ENCODE assay signal across 35 mouse cellular contexts in genomic region chr7:130897201-130897600, GRCm38 (mm10). TPM values are rescaled to one million over a fixed set of nuclear protein-coding genes. Genes with fewer than 3 reads are reported as not detected.
"Had no signal": no experiment of that assay in that cellular context is flagged by ENCODE, and none has a peak within 500 bp of the region (broad histone marks: within the 10 kb centered on the region; RNA-seq: fewer than 3 reads in every experiment).

No protein-coding gene starts in this region.

- H3K27ac ChIP-seq: heart, embryonic 10.5 days; heart, embryonic 13.5 days; heart, embryonic 15.5 days; hindbrain, embryonic 10.5 days; hindbrain, embryonic 12.5 days; hindbrain, embryonic 13.5 days; hindbrain, embryonic 14.5 days; hindbrain, embryonic 15.5 days; hindbrain, postnatal 0 days; intestine, embryonic 15.5 days; kidney, embryonic 15.5 days; kidney, postnatal 0 days had no signal

- DNase-seq: heart, postnatal 10 days; heart, postnatal 14 days; heart, postnatal 36 days; heart, postnatal 4 days; kidney, adult 11 months; kidney, adult 18-20 months; kidney, adult 2 months; kidney, adult 8-10 months; kidney, adult 9 months; kidney, postnatal 10 days; kidney, postnatal 14 days; kidney, postnatal 25 days; kidney, postnatal 36 days; kidney, postnatal 4 days; layer of hippocampus, adult 9-11 months; layer of hippocampus, postnatal 36 days had no signal

- H3K4me1 ChIP-seq: heart, embryonic 10.5 days; heart, embryonic 12.5 days; heart, embryonic 13.5 days; heart, embryonic 15.5 days; hindbrain, embryonic 10.5 days; hindbrain, embryonic 12.5 days; hindbrain, embryonic 13.5 days; hindbrain, embryonic 15.5 days; intestine, embryonic 15.5 days had no signal

- H3K9ac ChIP-seq: heart, embryonic 12.5 days; heart, embryonic 13.5 days; heart, embryonic 15.5 days; hindbrain, embryonic 12.5 days; hindbrain, embryonic 13.5 days; hindbrain, embryonic 14.5 days; hindbrain, embryonic 15.5 days; intestine, embryonic 15.5 days; kidney, embryonic 15.5 days had no signal

- H3K27me3 ChIP-seq: heart, embryonic 12.5 days; heart, embryonic 13.5 days; heart, embryonic 15.5 days; hindbrain, embryonic 12.5 days; hindbrain, embryonic 13.5 days; hindbrain, embryonic 15.5 days; intestine, embryonic 15.5 days; kidney, embryonic 15.5 days had no signal

- H3K36me3 ChIP-seq: intestine, embryonic 15.5 days had no signal

- ATAC-seq: hindbrain, embryonic 16.5 days; hindbrain, postnatal 0 days; inflammation-experienced regulatory T-cells, adult 6 months; intestine, embryonic 15.5 days; intestine, embryonic 16.5 days; intestine, postnatal 0 days had no signal

- H3K4me2 ChIP-seq: heart, embryonic 11.5 days; heart, embryonic 12.5 days; heart, embryonic 13.5 days; heart, embryonic 15.5 days; hindbrain, embryonic 12.5 days; hindbrain, embryonic 13.5 days; hindbrain, embryonic 14.5 days; hindbrain, embryonic 15.5 days; intestine, embryonic 15.5 days; kidney, embryonic 15.5 days had no signal

- H3K4me3 ChIP-seq: heart, embryonic 10.5 days; heart, embryonic 12.5 days; heart, embryonic 13.5 days; heart, embryonic 15.5 days; hindbrain, embryonic 10.5 days; hindbrain, embryonic 12.5 days; hindbrain, embryonic 13.5 days; hindbrain, embryonic 15.5 days; intestine, embryonic 15.5 days; kidney, embryonic 15.5 days; layer of hippocampus, adult 2 months had no signal

- H3K9me3 ChIP-seq: heart, embryonic 10.5 days; heart, embryonic 12.5 days; heart, embryonic 13.5 days; heart, embryonic 15.5 days; hindbrain, embryonic 10.5 days; hindbrain, embryonic 12.5 days; hindbrain, embryonic 13.5 days; hindbrain, embryonic 15.5 days; intestine, embryonic 15.5 days; kidney, embryonic 15.5 days had no signal

RNA-seq across cellular contexts. Expression of gene Htra1, which starts 38.7 kb away (rescaled TPM):
- polyA plus RNA-seq: inflammation-experienced regulatory T-cells, adult 6 months had no signal
